Mouse (Mus musculus) gastrocnemius, postnatal 4 days (tissue): ENCODE measurements around the gene Cygb. TPM values are rescaled to one million over a fixed set of nuclear protein-coding genes. Genes with fewer than 3 reads are reported as not detected.

Experiments
- total RNA-seq, 2 experiments: library from RNA; stranded (reverse); gene quantifications; 2 replicates each; pipeline ENCODE4 v1.2.3; 2021

Cygb gene
- total RNA-seq, 2 experiments from 2014 or later: 26.5 to 30.5 TPM

Other genes starting within 250 kb of the Cygb start
- 10 to 100 TPM; 32.8 to 37.3 TPM for gene Rnf157, start 241.3 kb downstream of the Cygb start, total RNA-seq
- gene Ubald2, start 220.2 kb downstream of the Cygb start, total RNA-seq: 10 to 100 TPM; 44.6 to 45.1 TPM
- gene Qrich2, start 188.1 kb downstream of the Cygb start, total RNA-seq: under 1 TPM; 0.02 to 0.10 TPM
- gene Prpsap1, start 160.1 kb downstream of the Cygb start, total RNA-seq: 10 to 100 TPM; 43.3 to 49.6 TPM
- gene Sphk1, start 123.4 kb downstream of the Cygb start, total RNA-seq: 1 to 10 TPM; 4.0 TPM
- 10 to 100 TPM; 25.2 to 25.6 TPM for gene Ube2o, start 72.9 kb downstream of the Cygb start, total RNA-seq
- gene Aanat, start 67.9 kb downstream of the Cygb start, total RNA-seq: not detected
- 1 to 10 TPM; 7.4 to 9.1 TPM for gene Rhbdf2, start 27.3 kb downstream of the Cygb start, total RNA-seq
- under 1 TPM; 0.86 to 0.91 TPM for gene Prcd, start 779 bp downstream of the Cygb start, total RNA-seq
- not detected for gene St6galnac1, start 121.2 kb upstream of the Cygb start, total RNA-seq
- gene Mxra7, start 173.7 kb upstream of the Cygb start, total RNA-seq: 10 to 100 TPM; 54.5 to 65.3 TPM
- 10 to 100 TPM; 23.7 to 26.6 TPM for gene Mettl23, start 189.0 kb upstream of the Cygb start, total RNA-seq
- 10 to 100 TPM; 35.6 to 39.7 TPM for gene Jmjd6, start 189.1 kb upstream of the Cygb start, total RNA-seq
- 10 to 100 TPM; 42.8 to 43.1 TPM for gene Mfsd11, start 198.1 kb upstream of the Cygb start, total RNA-seq
- 100 to 1,000 TPM; 181 to 207 TPM for gene Srsf2, start 198.8 kb upstream of the Cygb start, total RNA-seq